8 mouse cellular contexts compared by ENCODE assay signal in the genomic region with DNA sequence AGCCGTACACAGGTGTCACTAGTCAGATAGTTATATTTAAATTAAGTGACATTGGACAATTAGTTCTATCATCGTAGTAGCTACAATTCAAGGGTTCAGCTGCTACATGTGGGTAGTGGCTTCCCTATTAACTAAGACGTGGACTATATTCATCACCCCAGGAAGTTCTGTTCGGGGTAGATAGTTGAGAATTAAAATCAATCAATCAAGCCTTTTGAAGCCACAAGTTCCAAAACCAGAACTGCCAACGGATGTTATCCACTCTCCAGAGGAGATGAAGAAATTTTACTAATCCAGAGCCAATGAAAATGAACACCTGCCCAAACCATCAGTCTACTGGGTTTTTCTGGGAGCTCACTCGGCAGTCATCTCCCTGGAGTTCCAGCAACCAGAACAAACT.
A peak's percentile ranks its signal among the peaks of the same experiment; 100 is the strongest.
DNase-seq lines count a peak whose midpoint lies in the region; ATAC-seq and TF ChIP-seq lines count a peak whose summit lies in the region.

No protein-coding gene starts in this region.

- H3K27me3 ChIP-seq in kidney, adult 2 months (replicated peaks; ENCODE audit: control insufficient read depth, insufficient read depth, low read length): no peaks in the 10 kb centered on the region
- H3K27me3 ChIP-seq in hindbrain, embryonic 14.5 days (ENCODE audit: control insufficient read depth, insufficient read depth, low read length): no peaks in the 10 kb centered on the region
- H3K27me3 ChIP-seq in midbrain, embryonic 14.5 days (ENCODE audit: control insufficient read depth, insufficient read depth, low read length): no peaks in the 10 kb centered on the region

- DNase-seq in kidney, adult 2 months: no peak
- DNase-seq in kidney, postnatal 14 days: no peak
- DNase-seq in hindbrain, embryonic 14.5 days (ENCODE audit: low spot score): no peak
- DNase-seq in midbrain, embryonic 14.5 days: no peak
- no peak for DNase-seq in urinary bladder, adult 2 months (ENCODE audit: low spot score)
- no peak for DNase-seq in embryo, embryonic 10 days (ENCODE audit: low spot score)
- DNase-seq in layer of hippocampus, postnatal 10 days (ENCODE audit: low spot score in 2 of 2): no peak

- TF ChIP-seq POLR2A in kidney, adult 2 months (IDR thresholded peaks at IDR 0.05; ENCODE audit: low read depth, low read length): no peak
- TF ChIP-seq POLR2A in bone marrow, adult 2 months (IDR thresholded peaks at IDR 0.05; ENCODE audit: borderline replicate concordance, control insufficient read depth, low read depth, low read length): no peak

- H3K9ac ChIP-seq in hindbrain, embryonic 14.5 days: peak overlapping the region; percentile 80
- peak overlapping the region; percentile 80; the same call in 1 of the 2 replicates for H3K9ac ChIP-seq in midbrain, embryonic 14.5 days (replicated peaks; ENCODE audit: low read length)

- H3K4me1 ChIP-seq in kidney, adult 2 months (ENCODE audit: control insufficient read depth, insufficient read depth, low read length): peaks cover 7% of the 10 kb centered on the region; the same call in 1 of the 2 replicates
- H3K4me1 ChIP-seq in bone marrow, adult 2 months (ENCODE audit: control insufficient read depth, insufficient read depth, low read length): no peaks in the 10 kb centered on the region; the same call in 1 of the 2 replicates
- peaks cover 5% of the 10 kb centered on the region; the same call in 1 of the 2 replicates for H3K4me1 ChIP-seq in hindbrain, embryonic 14.5 days (replicated peaks; ENCODE audit: control insufficient read depth, insufficient read depth, low read length)
- H3K4me1 ChIP-seq in midbrain, embryonic 14.5 days (ENCODE audit: control insufficient read depth, insufficient read depth, low read length): peaks cover 15% of the 10 kb centered on the region; the same call in 1 of the 2 replicates

- H3K36me3 ChIP-seq in kidney, adult 2 months (ENCODE audit: control insufficient read depth, insufficient read depth, low read length): no peaks in the 10 kb centered on the region; the same call in 1 of the 2 replicates
- no peaks in the 10 kb centered on the region for H3K36me3 ChIP-seq in hindbrain, embryonic 14.5 days (replicated peaks; ENCODE audit: control insufficient read depth, insufficient read depth)
- H3K36me3 ChIP-seq in midbrain, embryonic 14.5 days (ENCODE audit: control insufficient read depth, insufficient read depth, low read length): no peaks in the 10 kb centered on the region

- peak overlapping the region; percentile 53 for H3K4me2 ChIP-seq in hindbrain, embryonic 14.5 days (replicated peaks)
- peak overlapping the region; percentile 65 for H3K4me2 ChIP-seq in midbrain, embryonic 14.5 days (ENCODE audit: low read length)

- no peak overlapping the region for H3K27ac ChIP-seq in kidney, adult 2 months (ENCODE audit: insufficient read depth, low read depth, low read length)
- H3K27ac ChIP-seq in bone marrow, adult 2 months (ENCODE audit: control insufficient read depth, insufficient read depth, low read depth, low read length, poor library complexity): no peak overlapping the region; the same call in 1 of the 2 replicates
- H3K27ac ChIP-seq in hindbrain, embryonic 14.5 days: peak overlapping the region; percentile 7; the same call in 1 of the 2 replicates
- H3K27ac ChIP-seq in midbrain, embryonic 14.5 days (replicated peaks; ENCODE audit: low read depth, low read length): peak overlapping the region; percentile 82

- peak overlapping the region; percentile 95 for H3K4me3 ChIP-seq in kidney, adult 2 months (ENCODE audit: insufficient read depth, low read depth, low read length)
- peak overlapping the region; percentile 64 for H3K4me3 ChIP-seq in bone marrow, adult 2 months (replicated peaks; ENCODE audit: control insufficient read depth, low read depth, low read length)
- peak overlapping the region; percentile 89 for H3K4me3 ChIP-seq in hindbrain, embryonic 14.5 days (replicated peaks; ENCODE audit: low read length)
- H3K4me3 ChIP-seq in midbrain, embryonic 14.5 days (replicated peaks; ENCODE audit: low read depth, low read length): peak overlapping the region; percentile 88

- 46% methylated on average over 6 of the region's 6 CpGs for WGBS in kidney, adult 2 months
- WGBS in bone marrow, adult 2 months: 17% methylated on average over 6 of the region's 6 CpGs
- 42% methylated on average over 6 of the region's 6 CpGs for WGBS in hindbrain, embryonic 14.5 days
- 44% methylated on average over 6 of the region's 6 CpGs for WGBS in midbrain, embryonic 14.5 days

- no peak for TF ChIP-seq CTCF in kidney, adult 2 months (conservative IDR thresholded peaks at IDR 0.05; ENCODE audit: insufficient read depth, insufficient read length, low read depth, low read length)
- TF ChIP-seq CTCF in bone marrow, adult 2 months (IDR thresholded peaks at IDR 0.05; ENCODE audit: control insufficient read depth, insufficient read depth, low read length): no peak

- ATAC-seq in hindbrain, embryonic 14.5 days (ENCODE audit: low FRiP score): 0 out of 2 replicates have a peak, but pooled peaks have one; percentile 16
- peak; percentile 9; the same call in 1 of the 2 replicates for ATAC-seq in midbrain, embryonic 14.5 days (ENCODE audit: low FRiP score, low TSS enrichment)

- H3K9me3 ChIP-seq in hindbrain, embryonic 14.5 days (ENCODE audit: control insufficient read depth, low read length): 0 out of 2 replicates have a peak, but pooled peaks cover under 1% of the 10 kb centered on the region
- H3K9me3 ChIP-seq in midbrain, embryonic 14.5 days (ENCODE audit: control insufficient read depth, low read length): no peaks in the 10 kb centered on the region

Comparison
In these comparisons a context has a peak if more than half of its experiments do, and no peak if none do; other contexts are left out.
1. H3K27ac ChIP-seq: peak in hindbrain, embryonic 14.5 days (single experiment) and midbrain, embryonic 14.5 days (single experiment); none in kidney, adult 2 months (single experiment) and bone marrow, adult 2 months (single experiment).
2. Peak in every context shown above with its lines, with median percentiles within 50 percentile points of each other: H3K4me3 ChIP-seq.